Mouse (Mus musculus) erythroblast, adult 5-6 weeks (primary cell): ENCODE data around the gene Trim27. TPM values are rescaled to one million over a fixed set of nuclear protein-coding genes. Genes with fewer than 3 reads are reported as not detected.

Experiments
- ATAC-seq: replicated peaks from 2 replicates; pipeline ENCODE4 v1.8.0; 2016; ENCODE audit warnings: moderate number of reproducible peaks, mild to moderate bottlenecking, moderate TSS enrichment, inconsistent platforms; ENCODE audit not compliant: poor library complexity, low FRiP score, severe bottlenecking
- total RNA-seq, 2 experiments: library from RNA; stranded (forward) in 1 of 2; stranded (reverse) in 1 of 2; fragments of 150-400 nt in 1 of 2; fragments of 200-764, 138-1000 nt in 1 of 2; gene quantifications; 2 replicates each; pipeline versions ENCODE4 v1.2.3 to v1.2.4; 2015 to 2017; ENCODE audit warnings: low replicate concordance in 2 of 2

The Trim27 gene
- total RNA-seq (2015; ENCODE audit: low replicate concordance) (11.9 and 18.4 TPM in 2 replicates), total RNA-seq (2017; ENCODE audit: low replicate concordance) (37.4 and 42.5 TPM in 2 replicates)

DNA sequence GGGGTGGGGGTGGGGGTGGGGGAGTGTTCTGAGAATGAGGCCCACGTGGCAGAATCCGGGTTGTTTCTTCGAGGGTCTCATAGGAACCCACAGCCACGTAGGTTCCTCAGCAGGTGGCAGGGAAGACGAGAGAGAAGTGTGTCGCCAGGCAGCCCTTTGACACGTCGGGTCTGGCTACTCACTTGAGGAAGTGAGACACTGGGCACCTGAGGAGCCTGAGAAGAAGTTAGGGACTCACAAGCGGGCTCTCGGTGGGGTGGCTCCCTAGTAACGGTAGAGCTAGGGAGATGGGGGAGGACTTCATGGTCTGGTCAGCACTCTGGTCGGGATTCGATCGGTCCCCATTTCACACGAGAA is at the start of gene Trim27:
TSS of gene Trim27 (plus strand) at position 79 of the 357 bp plus-strand sequence.
- ATAC-seq, result peak; percentile 70

GRCm38 (mm10) chr13:21142421-21142820 is 36.8 kb upstream of the Trim27 start:
- no peak for ATAC-seq

GRCm38 (mm10) chr13:21145767-21146166 is 33.5 kb upstream of the Trim27 start, which contains the start of gene Olfr1368:
Gene Olfr1368 (minus strand): TSS chr13:21145867.
- no peak for ATAC-seq

GRCm38 (mm10) chr13:21155888-21156287 is 23.4 kb upstream of the Trim27 start:
- ATAC-seq, result no peak

DNA sequence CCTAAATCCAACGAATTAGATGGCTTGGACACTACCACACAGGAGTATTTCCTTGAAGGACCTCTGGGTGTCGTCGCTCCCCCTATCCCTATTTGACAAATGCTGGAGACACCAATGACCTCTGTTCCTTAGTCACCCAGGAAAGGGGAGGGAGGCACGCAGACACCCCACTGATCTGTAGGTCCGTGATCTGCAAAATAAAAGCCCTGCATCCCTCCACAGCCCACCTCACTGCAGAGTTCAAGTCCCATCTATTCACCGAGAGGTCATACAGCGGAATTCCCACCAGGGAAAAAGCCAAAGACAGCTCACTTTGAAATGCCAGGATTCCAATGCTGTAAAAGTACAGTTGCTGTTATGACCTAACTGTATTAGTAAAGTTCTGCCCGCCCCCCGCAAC is 21.2 kb upstream of the Trim27 start:
- ATAC-seq, result no peak

GRCm38 (mm10) chr13:21158785-21159474 is 20.3 kb upstream of the Trim27 start:
- ATAC-seq, result peak; percentile 46; the same call in 1 of the 2 replicates

DNA sequence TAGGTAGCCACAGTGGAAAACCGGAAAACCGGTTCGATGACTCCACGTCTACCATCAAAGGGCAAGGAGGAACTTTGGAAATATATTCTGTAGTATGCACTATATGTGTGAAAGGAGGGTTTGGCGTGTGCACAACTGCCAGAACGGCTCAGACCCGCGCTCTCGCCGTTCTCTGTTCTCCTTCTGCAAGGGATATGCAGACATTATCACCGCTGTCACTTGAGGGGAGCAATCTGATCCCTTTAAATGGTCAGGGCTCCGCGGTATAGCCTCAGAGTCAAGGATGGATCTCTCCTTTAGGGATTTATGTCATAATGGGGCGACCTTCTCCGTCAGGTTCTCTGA is 19.8 kb upstream of the Trim27 start:
- no peak for ATAC-seq

- no peak for ATAC-seq
Observed at GRCm38 (mm10) chr13:21160041-21160511, 19.2 kb upstream of the Trim27 start.

- ATAC-seq, result peak; percentile 83
Observed at GRCm38 (mm10) chr13:21160657-21161590, 18.3 kb upstream of the Trim27 start.

- no peak for ATAC-seq
Observed at GRCm38 (mm10) chr13:21161591-21161990, 17.7 kb upstream of the Trim27 start.

- no peak for ATAC-seq
Observed at GRCm38 (mm10) chr13:21162591-21162990, 16.7 kb upstream of the Trim27 start.

DNA sequence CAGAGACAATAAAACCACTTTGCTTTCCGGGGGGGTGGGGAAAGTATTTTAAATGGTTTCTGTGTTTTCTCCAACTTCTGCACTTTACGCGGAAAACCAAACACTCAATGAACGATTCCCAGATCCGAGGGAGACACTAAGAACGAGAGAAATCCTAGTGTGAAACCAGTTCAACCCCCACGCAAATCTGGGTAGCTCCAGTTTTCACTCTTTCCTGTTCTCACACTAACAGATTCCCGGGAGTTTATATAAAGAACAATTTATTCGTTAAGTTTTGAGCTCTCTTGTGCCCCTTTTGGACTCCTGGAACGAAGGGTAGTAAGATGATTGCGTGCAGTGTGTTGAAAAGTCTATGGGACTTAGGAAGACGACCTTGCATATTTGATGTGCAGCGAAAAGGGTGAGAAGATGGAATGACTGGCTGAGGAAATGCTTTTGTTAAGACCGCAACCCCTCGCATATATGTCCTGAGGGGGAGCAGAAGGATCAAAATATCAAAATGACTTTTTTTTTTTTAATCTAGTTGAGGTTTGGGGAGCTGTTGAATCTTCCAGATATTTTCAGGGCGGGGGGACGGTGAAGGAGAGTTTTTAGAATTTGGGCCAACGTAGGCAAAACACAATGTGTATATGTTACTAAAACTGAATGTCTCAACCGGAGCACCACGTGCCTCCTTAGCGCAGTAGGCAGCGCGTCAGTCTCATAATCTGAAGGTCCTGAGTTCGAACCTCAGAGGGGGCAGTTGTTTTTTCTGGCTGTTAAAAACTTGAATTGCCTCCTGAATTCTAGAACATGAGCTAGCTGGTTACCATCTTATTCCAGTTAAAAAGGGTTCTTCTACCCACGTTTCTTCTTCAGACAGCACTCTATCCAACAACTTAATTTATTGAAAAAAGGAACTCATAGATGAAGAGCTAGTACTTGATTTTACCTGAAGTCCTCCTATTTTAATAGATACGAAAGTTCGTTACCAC is 12.0 kb upstream of the Trim27 start:
- peak; percentile 42 for ATAC-seq

DNA sequence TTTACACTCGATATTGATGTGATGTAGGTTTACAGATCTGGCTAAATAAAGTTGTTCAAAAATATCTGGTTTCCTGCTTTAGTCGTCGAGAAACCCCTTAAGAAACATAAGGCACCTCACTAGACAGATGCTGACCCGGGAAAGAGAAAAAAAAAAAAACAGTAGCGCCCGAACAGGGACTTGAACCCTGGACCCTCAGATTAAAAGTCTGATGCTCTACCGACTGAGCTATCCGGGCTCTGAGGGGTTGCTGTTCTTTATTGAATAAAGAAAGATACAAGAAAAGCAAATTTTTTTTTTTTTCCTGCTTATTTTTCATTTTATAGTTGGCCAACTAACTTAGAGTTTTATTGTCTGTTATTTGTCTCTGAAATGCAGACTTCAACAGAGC is 11.3 kb upstream of the Trim27 start:
- no peak for ATAC-seq

DNA sequence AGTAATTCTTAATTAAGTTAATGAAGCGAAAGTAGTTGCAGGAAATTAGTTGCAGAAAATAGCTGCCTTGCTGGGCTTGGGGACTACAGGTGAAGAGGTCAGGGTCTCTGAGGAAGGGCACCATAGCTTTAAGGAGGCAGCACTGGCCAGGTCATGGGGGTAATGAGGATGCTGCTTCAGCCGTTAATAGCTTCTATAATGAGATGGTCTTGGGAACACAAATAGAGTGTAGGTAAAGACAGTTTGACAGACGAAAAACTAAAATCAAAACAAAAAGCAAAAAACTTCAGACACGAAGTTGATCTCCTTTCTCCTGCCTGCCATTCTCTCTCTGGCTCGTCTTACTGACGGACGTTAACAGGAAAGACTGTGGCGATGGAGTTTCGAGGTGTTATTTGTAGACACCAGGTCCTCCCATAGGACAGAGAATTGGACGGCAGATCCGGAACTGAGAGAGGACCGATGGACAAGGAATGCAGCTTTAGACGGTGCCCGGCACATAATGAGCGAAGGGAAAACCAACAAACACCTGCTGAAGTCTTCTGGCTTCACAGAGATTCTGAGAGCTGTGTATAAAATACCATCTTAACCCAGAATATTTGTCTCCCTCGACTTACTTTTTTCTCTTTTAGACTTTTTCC is 10.8 kb upstream of the Trim27 start:
- peak; percentile 51 for ATAC-seq

GRCm38 (mm10) chr13:21169121-21169656 is 10.1 kb upstream of the Trim27 start:
- ATAC-seq, result peak; percentile 7; the same call in 1 of the 2 replicates

GRCm38 (mm10) chr13:21169657-21170430 is 9.4 kb upstream of the Trim27 start:
- peak; percentile 58 for ATAC-seq

- no peak for ATAC-seq
Observed at GRCm38 (mm10) chr13:21170431-21171155, 8.7 kb upstream of the Trim27 start.

- no peak for ATAC-seq
Observed at GRCm38 (mm10) chr13:21171156-21171530, 8.1 kb upstream of the Trim27 start.
